Mouse (Mus musculus) left cerebral cortex, postnatal 14 days (tissue): ENCODE data around the gene Ripk4. TPM values are rescaled to one million over a fixed set of nuclear protein-coding genes. Genes with fewer than 3 reads are reported as not detected.
A peak's percentile ranks its signal among the peaks of the same experiment; 100 is the strongest.

Experiments
- DNase-seq, 2 experiments: peaks; one replicate each; pipeline ENCODE4 v3.0.0; 2021 to 2022; ENCODE audit warnings: low spot score in 2 of 2, mixed read lengths in 1 of 2
- intact Hi-C: fragments of 180-260 bp; cut with DNase I; formaldehyde crosslinking; loops from one replicate; pipeline ENCODE4 v1.15.1; 2025
- long read RNA-seq, 2 experiments: library from polyadenylated mRNA; stranded (forward); transcript quantifications; one replicate each; pipeline ENCODE4 v2.0.0; 2021
- total RNA-seq, 2 experiments: library from RNA; stranded (reverse); gene quantifications; 2 replicates each; pipeline ENCODE4 v1.2.3; 2021

The Ripk4 gene
- under 1 TPM in 1 of 2 experiments, not detected in 1; 0.22 TPM for total RNA-seq
- long read RNA-seq, experiment 1 = 0 reads
- long read RNA-seq, experiment 2, partial matches to known transcripts = 0 of 1 reads
- long read RNA-seq, experiment 2, other reads (novel, unspliced or antisense) = 0 of 1 reads

DNA sequence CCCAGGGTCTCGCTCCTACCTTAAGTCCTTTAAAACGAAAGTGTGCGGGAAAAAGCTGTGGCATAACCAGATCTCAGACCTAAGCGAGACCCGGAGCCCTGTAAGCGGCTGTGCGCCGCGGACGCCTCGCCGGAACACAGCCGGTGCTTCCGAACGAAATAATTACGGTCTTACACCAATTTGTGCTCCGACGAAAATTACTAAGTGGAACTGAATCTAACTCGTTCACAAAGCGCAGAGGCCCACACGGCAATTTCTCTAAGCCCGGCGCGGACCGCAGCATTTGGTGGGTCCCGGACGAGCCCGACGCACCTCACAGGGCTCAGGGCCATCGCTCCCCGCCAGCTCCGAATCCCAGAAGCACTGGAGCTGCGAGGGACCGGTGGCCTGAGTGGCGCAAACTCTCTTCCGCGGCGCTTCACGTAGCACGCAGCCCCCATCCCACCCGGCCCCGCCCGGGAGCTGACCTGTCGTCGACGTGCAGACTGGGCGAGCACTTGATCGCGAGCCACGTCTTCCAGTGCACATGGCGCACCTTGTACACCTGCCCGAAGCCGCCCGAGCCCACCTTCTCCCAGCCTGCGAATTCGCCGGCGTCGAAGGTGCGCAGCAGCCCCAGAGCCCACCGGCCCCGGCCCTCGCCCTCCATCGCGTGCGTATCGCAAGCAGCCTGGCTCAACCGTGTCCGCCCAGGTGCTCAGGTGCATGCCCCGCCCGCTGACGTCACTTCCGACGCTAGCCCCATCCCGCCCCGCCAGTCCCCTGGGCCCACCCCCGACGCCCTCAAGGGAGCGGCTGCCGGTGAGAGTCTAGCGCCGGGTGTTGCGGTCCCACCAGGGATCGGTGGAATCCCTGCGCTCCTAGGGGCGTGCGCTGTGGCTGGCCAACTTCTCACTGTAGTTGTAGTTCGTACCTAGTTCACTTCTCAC is at the start of gene Ripk4:
Gene Ripk4, minus strand, starts transcription at position 727 of the 929 bp plus-strand sequence.
- intact Hi-C loops = no loop called here
- DNase-seq = peak in 1 of 2 experiments; percentile 6

DNA sequence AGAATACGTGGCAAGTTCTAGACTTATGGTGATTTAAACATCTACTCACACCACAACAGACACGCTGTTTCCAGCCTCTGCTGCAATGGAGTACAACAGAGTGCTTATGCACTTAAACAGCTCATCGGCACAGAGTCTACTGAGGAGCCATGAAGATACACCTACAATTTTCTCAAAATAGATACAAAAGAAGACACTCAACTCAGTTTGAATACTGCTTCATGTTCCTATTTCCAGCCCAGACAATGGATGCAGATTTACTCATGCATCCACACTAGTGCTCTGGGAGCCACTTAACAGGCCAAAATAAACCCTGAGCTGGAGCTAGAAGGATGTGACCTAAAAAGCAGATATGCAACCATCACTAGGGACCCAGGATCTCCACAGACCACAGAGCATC is 45.3 kb upstream of the Ripk4 start:
- intact Hi-C loops = loop anchor here (5.0 kb wide), 2 partner anchors 43 to 153 kb away; partner anchors contain the start of genes C2cd2, Prdm15 and Zbtb21
- peak; percentile 15 to 35 for DNase-seq

DNA sequence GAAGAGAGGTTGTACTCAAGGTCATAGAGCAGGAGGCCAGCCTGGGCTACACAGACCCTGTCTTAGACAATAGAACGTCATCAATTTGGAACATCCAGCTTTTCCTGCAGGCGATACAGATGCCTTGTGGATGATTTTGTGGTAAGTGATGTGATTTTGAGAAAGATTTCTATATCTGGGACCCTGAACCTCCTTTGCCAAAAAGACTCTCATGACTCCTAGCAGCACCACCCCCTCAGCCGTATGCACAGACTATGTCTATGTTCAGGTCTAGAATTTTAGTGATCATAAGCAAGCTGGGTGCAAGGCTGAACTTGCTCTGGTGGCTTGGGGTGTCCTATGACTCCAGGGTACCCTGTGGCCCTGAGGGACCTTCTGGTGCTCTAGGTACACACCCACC is 42.1 kb upstream of the Ripk4 start:
- intact Hi-C loops = loop anchor here (5.0 kb wide), 2 partner anchors 47 to 157 kb away; partner anchors contain the start of genes C2cd2, Prdm15 and Zbtb21
- peak; percentile 11 to 63 for DNase-seq

DNA sequence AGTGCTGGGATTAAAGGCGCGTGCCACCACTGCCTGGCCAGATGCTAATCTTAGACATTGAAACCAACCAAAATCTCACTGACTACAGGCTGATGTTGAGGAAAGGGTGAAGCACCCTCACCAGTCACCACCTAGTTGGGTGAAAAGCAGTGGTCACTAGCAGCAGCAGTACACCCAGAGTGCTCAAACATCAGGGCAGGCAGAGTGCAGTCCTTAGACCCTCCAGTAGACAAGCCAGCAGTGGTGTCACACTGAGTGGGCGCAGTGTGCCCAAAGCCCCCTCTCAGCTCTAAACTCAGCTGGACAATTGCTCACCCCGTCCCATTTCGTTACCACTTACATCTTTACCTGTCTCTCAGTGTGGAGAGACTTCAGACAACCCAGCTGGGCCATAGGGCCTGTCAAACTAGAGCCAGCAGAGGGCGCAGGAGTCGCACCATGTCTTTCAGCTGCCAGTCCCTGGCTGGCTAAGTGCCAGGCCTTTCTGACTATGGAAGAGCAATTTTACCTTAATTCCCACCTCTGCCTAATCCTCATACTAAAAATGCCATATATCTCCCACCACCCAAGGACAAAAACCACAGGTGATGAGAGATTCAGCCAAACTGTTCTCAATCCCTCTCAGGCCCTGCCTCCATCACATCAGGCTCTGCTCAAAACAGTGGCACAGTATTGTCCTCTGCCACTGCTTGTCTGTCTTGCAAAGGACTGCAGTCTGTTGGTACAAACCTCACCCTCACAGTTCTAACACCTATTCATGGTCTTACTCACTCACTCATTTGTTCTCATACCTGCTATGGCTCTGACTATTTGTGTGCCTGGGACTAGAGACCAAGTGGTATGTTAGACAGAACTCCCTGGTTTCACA is 41.3 kb upstream of the Ripk4 start:
- DNase-seq = peak; percentile 92 to 93
- intact Hi-C loops = loop anchor here (5.0 kb wide), 2 partner anchors 47 to 157 kb away; partner anchors contain the start of genes C2cd2, Prdm15 and Zbtb21

DNA sequence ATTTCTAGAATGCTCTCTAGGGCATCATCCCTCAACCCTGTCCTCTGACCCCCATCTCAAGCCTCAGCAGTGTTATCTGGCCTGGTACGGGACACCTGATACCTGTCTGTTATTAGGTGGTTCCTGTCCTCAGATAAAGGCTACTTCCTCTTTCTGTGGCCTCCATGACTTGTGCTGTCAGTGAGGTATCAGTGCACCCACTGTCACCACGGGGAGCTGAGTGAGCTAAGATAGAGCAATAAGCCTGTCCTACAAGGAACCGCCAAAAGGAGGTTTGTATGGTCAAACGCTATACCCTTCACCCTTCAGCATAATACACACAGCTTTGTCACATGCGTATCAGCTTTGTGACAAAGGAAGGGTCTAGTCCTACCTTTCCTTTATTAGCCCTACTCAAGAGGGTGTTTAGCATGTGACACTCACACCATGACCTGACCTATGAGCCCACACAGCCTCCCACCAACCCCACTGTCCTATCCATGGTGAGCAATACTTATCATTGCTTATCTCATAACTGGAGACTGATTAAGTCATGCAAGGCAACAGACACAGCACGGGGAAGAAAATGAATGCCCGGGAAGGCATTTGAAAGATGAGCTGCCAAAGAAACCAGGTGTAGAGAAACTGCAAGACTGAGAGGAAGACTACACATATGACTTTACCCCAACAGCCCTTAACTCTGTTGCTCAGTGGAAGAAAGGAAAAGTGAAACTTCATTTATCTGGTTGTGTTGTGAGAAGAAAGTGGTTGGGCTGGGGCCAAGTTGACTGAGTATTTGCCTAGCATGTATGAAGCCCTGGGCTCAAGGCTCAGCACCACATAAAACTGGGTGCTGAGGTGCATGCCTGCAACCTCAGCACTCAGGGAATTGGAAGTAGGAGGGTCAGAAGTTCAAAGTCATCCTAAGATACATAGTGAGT is 34.6 kb upstream of the Ripk4 start:
- intact Hi-C loops = no loop called here
- DNase-seq = no peak

DNA sequence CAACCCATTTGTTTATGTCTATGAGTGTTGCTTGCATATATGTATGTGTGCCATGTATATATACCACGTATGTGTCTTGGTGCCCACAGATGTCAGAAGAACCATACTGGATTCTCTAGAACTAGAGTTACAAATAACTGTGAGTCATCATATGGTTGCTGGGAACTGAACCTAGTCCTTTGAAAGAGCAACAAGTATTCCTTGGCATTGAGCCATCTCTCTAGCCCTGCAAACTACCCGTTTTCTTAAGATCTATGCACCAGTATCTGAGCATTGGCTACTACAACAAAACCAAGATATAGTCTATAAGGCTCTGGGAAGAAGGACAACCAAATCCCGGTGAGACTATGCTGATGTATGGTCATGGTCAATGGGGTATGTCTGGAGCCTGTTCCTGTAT is 33.6 kb upstream of the Ripk4 start:
- intact Hi-C loops = no loop called here
- DNase-seq = no peak

DNA sequence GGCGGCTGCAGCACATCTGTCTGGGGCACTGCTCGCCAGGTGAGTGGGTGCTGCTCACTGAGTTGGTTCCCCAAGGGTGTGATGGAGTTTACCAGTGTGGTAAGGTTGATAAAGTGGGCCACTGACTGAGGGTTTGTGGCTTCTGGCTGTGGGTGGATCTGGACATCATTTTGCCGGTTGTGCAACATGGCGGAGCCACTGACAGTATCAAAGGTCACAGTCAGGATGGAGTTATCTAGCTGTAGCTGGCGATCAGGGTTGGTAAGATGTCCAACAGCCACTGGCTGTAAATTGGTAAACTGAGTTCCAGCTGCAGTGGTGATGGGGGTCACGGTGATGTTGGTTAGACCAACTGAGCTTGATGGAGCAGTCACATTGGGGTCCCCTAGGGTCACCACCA is 30.7 kb upstream of the Ripk4 start:
- no peak for DNase-seq
- intact Hi-C loops = no loop called here

DNA sequence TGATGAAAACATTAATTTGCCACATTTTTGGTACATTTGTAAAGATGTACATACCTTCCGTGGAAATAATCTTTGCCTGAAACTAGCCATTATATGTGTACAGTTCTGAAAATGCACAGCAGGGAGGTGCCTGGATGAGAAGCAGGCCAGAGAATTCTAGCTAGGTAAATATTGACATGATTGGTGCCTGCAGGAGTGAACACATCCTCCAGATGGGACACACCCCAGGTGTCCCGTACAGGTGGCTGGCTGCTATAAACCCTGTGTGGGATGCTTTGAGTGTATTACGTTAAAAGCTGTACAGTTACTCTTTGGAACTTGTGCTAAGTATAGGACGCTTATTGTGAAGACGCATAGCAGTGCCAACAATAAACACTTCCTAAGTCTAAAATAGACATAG is 19.5 kb upstream of the Ripk4 start:
- no peak for DNase-seq
- intact Hi-C loops = no loop called here

DNA sequence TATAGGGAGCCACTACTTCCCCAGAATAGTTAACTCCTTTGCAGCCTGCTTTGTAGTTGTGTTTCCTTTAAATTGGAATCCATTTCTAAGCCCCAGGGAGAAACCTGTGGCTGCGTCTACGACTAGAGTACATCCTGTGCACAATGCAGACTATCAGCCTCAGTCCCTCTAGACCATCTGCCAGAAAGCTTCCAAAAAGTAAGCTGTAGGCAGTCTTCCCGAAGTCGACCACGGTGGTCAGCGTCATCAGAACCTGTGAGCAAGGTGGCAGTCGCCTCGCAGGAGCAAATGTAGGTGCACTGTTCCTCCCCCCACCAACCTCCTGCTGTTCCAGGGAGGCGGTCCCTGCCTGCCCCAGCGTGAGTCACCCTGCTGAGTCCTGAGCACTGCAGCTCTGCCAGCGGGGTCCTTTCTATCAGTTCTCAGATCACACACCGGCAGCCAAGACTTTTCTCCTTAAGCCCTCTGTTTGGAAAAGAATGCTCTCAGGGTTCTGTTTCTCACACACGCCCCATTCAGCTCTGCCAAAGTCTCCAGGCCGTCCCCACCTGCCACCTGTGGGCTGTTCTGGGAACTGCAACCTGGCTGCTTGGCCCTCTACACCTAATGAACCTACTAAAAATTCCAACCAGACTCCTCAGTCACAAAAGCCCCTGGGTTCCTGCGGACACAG is 14.9 kb upstream of the Ripk4 start:
- DNase-seq = peak; percentile 69 to 82
- intact Hi-C loops = loop anchor here (5.0 kb wide), 1 partner anchor 466 kb away; no protein-coding TSS in a partner anchor

DNA sequence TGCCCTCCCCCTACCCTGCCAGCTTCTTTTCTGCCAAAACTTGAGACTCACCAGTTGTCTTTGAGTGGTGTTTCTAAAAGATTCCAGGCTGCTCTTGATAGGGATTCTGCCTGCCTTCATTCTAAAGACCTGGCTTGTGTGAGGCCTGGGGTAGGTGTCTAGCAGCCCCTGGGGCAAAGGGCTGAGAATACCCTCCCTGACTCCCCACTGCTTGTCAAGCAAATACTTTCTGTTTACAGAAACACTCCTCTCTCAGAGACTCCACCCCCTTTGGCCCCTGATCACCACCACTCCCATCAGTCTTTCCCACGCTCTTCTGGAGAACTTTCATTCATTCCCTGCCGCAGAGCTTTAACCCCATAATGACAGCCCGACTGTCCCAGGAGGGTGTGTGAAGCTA is 2.9 kb upstream of the Ripk4 start:
- intact Hi-C loops = no loop called here
- no peak for DNase-seq

DNA sequence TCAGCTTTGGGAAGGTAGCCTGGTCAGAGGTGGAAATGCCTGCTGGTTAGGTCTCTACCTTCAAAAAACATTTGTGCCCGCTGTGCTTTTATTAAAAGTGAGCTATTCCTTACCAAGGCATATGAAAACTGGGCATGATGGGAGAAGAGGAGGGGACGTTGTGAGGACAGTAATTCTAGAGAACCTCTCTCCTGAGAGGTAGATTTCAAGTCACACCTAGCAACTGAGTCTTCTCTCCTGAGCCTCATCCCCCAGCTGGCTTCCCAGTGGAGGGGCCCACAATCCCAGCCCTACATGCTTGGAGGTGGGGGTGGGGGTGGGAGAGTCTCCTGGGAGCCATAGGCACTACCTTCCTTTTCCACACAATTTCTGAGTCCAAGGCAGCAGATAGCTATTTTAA is 1.0 kb upstream of the Ripk4 start:
- intact Hi-C loops = no loop called here
- DNase-seq = no peak

DNA sequence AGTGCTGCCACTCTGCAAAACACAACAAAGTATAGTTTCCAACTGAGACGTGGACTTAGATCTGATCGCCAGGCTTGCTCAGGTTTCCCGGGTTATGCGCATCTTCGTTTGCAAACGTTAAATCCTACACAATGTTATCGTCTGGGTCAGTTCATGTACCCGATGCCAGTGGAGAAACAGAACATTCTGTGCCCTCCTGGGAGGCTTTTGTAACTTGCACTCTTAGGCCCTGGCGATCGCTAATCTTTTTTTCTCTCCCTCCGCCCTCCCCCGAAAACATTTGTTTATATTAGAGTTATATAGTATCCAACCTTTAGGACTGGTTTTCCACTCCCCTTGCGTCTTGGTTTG is 378 bp upstream of the Ripk4 start:
- intact Hi-C loops = no loop called here
- DNase-seq = no peak

DNA sequence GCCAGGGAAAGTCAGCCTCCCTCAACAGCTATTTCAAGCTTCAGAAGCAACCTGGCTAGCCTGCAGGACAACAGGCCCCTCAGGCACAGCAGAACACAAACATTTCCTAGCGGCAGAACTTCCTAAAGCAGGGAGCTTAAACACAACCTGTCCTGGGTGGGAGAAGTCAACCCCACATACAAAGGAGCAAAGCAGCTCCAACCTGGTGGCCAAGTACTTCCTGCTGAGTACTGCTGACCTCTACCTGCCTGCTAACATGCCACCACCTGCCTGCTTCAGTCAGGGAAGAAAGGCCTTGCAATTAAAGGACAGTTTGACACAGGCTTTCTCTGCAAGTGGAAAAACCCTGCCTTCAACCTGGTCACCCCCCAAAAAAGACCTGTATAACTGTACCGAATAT is 1.8 kb downstream of the Ripk4 start:
- intact Hi-C loops = no loop called here
- DNase-seq = no peak

DNA sequence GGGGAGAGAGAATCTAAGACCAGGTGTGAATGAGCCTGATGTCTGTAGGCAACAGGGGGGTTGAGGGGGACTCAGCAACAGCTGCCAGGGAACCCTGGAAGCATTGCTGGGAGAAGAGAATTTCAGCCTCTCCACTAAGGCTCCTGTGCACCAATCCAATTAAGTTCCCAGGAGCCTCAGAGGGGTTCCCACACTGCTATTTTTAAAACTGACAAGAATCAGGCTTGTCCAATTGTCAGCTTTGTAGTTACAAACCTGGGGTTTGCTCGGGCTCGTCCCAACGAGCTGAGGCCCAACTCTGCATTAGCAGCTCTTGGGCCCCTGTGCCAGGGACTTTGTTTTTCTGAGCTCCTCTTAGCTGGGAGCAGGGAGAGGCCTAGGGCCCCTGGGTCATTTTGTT is 3.9 kb downstream of the Ripk4 start:
- no peak for DNase-seq
- intact Hi-C loops = no loop called here

DNA sequence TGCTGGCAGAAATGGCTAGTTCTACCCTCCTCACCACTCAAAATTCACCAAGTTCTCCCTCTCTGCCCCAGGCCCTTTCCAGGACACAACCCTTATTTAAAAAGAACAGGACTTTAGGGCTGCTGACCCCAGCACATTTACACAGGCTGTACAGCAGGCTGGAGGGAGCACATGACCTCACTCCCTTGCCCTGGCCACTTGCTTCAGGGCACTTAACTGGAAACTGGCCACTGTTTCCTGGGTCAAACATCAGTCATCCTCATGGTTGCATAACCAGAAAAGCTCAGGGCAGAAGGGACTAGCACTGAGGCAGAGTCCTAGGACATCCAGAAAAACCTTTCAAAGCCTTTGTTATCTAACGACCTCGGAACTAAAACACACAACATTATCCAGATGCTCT is 5.3 kb downstream of the Ripk4 start:
- intact Hi-C loops = no loop called here
- DNase-seq = no peak

DNA sequence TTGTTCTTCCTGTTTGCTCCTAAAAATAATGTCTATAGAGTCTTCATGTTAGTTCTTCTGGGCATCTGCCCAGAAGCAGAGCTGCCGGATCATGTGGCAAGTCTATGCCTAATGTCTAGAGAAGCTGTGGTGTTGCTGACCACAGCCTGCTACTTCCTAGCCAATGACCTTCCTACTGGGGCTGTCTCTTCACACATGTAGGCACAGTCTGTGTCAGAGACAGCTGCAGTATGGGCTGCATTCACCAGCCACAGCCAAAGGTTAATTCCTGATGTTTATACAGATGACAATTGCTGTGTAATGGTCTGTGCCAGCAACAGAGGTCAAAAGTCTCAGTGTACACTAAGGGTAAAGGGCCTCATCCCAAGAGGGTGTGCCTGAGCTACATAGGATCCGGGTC is 7.1 kb downstream of the Ripk4 start:
- intact Hi-C loops = no loop called here
- DNase-seq = no peak

DNA sequence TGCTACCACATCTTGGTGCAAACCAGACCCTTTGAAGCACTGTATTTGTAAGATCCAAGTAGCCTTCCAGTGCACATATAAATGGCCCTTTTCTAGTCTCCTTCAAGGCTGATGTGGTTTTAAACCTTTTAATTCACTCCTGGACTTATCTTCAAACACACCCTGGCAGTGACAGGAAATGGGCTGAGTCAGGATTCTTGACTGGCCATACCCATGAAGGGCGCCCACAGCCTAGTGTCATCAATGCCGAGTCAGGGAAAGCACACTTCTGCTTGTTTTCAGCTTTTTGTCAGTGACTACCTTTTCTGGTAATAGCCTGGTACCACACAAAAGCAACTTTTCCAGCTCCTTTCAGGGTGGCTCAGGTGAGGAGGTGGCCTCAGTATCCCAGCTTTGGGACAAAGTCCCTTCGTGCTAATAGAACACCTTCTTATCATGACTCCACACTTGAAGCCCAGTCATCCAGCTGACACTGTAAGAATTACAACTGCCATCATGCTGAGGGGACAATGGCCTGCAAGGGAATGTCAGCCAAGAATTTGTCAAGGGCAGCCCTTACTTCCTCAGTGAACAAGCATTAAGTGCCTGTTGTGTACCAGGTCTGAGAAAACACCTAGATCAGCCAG is 11.2 kb downstream of the Ripk4 start:
- no peak for DNase-seq
- intact Hi-C loops = no loop called here

DNA sequence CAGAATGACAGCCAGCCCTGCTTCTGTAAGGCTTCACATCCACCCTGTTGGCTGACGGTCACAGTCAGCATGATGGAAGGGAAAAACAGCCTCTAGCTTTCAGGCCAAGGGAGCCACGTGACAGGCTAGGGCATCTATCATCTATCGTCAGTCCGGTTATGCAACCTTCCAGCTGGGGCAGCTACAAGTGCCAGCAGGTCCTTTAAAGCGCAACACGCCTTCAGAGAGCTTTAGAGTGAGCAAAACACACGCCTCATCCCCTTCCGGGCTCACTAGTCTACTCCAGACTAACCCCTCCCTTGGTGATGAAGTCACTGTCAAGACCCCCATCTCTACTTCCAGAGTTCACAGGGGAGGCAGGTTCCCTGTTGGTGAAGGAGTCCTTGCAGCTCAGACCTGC is 11.7 kb downstream of the Ripk4 start:
- DNase-seq = no peak
- intact Hi-C loops = no loop called here
